Mouse (Mus musculus): Measurements from ENCODE around the gene Nfe2l3. TPM values are rescaled to one million over a fixed set of nuclear protein-coding genes. Genes with fewer than 3 reads are reported as not detected.
"Not testable (repeated sequence)": the region's sequence is repeated elsewhere in the genome, so short reads cannot be mapped to it uniquely, and the experiment has no call there.

Nfe2l3 gene
- total RNA-seq, 2 experiments from 2014 or later: 18.3 to 19.2 TPM

GRCm38 (mm10) chr6:51481548-51481947 lies 49.1 kb downstream of the Nfe2l3 start:
- intact Hi-C loops (cut with DNase I): no loop called here
- no peak for DNase-seq

DNA sequence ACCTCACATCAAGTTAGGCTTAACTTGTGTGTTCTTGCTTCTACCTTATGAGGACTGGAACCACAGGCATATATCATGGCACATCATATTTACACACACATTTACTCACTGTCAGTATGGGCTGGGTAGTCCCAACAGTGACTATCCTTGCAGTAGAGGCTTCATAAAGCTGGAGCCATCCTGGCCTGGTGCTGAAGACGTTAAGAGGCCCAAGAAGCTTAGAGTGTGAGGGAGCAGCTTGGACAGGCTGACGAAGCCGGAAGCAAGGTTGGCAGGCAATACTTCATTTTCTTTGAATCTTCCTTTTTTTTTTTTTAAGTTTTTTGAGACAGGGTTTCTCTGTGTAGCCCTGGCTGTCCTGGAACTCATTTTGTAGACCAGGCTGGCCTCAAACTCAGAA lies 51.4 kb downstream of the Nfe2l3 start:
- intact Hi-C loops (cut with DNase I): no loop called here
- DNase-seq: no peak

- intact Hi-C loops (cut with DNase I); DNase-seq: not testable (repeated sequence)
These were observed 52.1 kb downstream of the Nfe2l3 start for GRCm38 (mm10) chr6:51484556-51484955.

- DNase-seq: no peak
- intact Hi-C loops (cut with DNase I): no loop called here
These were observed 53.2 kb downstream of the Nfe2l3 start for GRCm38 (mm10) chr6:51485646-51486045.

DNA sequence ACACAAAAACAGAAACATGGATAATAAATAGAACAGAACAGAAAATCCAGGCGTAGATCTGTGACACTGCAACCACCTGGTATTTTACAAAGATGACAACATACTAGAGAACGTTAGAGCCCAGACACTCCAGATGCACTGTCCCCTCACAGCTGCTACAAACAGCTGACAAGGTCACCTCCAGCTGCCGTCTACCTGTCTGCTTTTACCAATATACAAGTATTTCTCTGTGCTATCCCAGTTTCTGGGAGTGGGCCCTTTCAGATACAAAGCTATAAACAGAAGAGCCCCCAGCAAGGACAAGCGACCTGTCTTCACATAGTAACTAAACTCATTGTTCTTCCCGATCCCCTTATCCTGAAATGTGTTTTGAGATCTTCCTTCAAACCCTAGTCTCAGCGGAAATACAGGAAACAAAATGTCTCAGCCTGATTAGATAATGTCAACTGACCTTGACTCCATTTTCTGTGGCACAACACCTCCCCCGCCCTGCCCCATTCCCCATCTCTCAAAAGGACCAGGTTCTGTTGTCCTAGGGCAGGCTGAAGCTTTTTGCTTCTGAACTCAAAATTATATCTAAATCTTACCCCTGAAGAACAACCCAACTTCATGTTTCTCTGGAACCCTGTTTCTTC lies 53.7 kb downstream of the Nfe2l3 start:
- intact Hi-C loops (cut with DNase I): no loop called here
- DNase-seq: no peak

DNA sequence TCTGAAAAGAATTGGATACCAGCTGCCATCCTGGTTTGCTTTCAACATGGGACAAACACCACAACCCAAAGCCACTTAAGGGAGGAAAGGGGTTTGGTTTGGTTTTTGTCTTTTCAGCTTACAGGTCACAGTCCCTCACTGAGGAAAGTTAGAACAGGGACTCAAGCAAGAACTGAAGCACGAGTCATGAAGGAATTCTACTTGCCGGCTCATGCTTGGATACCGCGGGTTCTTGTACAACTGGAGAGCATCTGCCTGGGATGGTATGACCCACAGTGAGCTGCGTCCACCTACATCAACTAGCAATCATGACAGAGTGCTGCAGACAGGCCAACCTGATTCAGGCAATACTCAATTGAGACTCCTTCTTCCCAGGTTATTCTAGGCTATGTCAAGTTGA lies 54.3 kb downstream of the Nfe2l3 start:
- DNase-seq: no peak
- intact Hi-C loops (cut with DNase I): no loop called here

DNA sequence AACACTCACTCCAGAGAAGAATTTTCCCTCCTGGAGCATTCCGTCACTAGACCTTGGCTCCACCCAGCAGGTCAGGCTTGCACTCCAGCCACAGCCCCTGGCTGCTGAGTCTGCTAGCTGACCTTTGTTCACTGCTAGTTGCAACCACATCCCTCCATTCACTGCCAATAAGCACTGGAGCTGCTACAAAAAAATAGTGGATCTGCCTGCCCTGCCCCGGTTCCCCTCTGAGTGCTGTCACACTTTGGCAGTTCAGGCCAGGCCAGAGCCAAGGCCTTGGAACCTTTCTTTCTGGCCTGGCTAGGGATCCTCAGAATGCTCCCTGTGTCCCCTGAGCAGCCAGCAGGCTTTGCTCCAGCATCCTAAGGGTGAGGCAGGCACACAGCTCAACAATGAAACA lies 57.3 kb downstream of the Nfe2l3 start:
- peak; percentile 33 for DNase-seq
- intact Hi-C loops (cut with DNase I): no loop called here

- DNase-seq: no peak
- intact Hi-C loops (cut with DNase I): no loop called here
These were observed 65.0 kb downstream of the Nfe2l3 start for GRCm38 (mm10) chr6:51497321-51498111.

- intact Hi-C loops (cut with DNase I): no loop called here
- no peak for DNase-seq
These were observed 73.2 kb downstream of the Nfe2l3 start for GRCm38 (mm10) chr6:51505671-51506070.

DNA sequence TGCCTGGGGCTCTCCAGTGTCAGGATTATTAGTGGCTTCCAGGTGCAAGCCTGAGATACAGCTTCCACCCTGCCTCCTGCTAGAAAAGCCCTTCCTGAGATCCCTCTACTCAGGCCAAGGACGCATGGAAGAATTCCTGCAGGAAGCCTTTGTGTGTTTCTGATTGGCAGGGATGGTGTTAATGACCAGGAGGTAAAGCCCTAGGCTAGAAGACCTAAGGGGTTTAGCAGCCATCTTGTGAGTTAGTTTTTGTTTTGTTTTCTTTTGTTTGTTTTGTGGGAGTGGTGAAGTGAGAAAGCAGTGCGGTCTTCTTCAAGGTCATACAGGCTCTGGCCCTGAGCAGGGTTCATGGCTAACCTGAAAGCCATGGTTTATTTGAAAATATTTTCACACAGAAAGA lies 75.1 kb downstream of the Nfe2l3 start:
- intact Hi-C loops (cut with DNase I): no loop called here
- DNase-seq: no peak

Other genes with a start within 250 kb of the Nfe2l3 start
- gene Hnrnpa2b1, start 37.2 kb downstream of the Nfe2l3 start, total RNA-seq (2021): 100 to 1,000 TPM; 795 to 816 TPM
- gene Cbx3, start 37.7 kb downstream of the Nfe2l3 start, total RNA-seq (2021): 100 to 1,000 TPM; 209 to 222 TPM
- 10 to 100 TPM; 89.6 to 97.9 TPM for gene Snx10, start 91.2 kb downstream of the Nfe2l3 start, total RNA-seq (2021)

All from left cerebral cortex, postnatal 4 days (tissue).